Mouse (Mus musculus): Measurements from ENCODE around the gene Atp10a. TPM values are rescaled to one million over a fixed set of nuclear protein-coding genes. Genes with fewer than 3 reads are reported as not detected.

The Atp10a gene
- polyA plus RNA-seq, 1 experiment from 2014 or later: 5.0 TPM

DNA sequence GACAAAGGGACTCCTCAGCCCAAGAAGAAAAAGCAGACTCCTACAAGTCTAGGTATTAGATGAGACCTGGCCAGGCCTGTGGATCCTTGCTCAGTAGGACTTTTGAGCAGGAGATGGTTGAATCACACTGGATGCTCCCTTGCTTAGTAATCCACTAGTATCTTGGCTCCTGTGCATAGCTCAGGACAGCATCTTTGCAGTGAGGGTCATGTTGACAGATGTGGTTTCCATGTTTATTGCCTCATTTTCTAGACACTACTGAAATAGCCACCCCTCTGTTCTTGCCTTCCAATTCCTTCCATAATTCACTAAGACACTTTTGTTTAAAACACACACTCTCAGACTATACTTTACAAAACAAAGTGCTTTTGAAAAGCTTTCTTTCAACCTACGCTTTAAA is 98.1 kb downstream of the Atp10a start:
- no peaks in the 10 kb centered on the region for H3K4me1 ChIP-seq (ENCODE audit: control insufficient read depth, insufficient read depth, low read length)
- DNase-seq (ENCODE audit: low spot score) (no peak), ATAC-seq (ENCODE audit: low read depth) (no peak)
- no peak overlapping the region for H3K4me3 ChIP-seq (ENCODE audit: low read depth, low read length)
- H3K27me3 ChIP-seq (replicated peaks; ENCODE audit: control insufficient read depth, insufficient read depth, low read length): no peaks in the 10 kb centered on the region
- no peaks in the 10 kb centered on the region for H3K36me3 ChIP-seq (ENCODE audit: control insufficient read depth, insufficient read depth, low read length)
- no peak overlapping the region for H3K27ac ChIP-seq (replicated peaks; ENCODE audit: low read depth, low read length)
- no peak overlapping the region for H3K4me2 ChIP-seq (ENCODE audit: low read depth, low read length)
- H3K9ac ChIP-seq (ENCODE audit: low read depth, low read length): no peak overlapping the region
- 94% methylated on average over 1 of the region's 1 CpGs for WGBS
- H3K9me3 ChIP-seq (ENCODE audit: control insufficient read depth, low read length): no peaks in the 10 kb centered on the region

DNA sequence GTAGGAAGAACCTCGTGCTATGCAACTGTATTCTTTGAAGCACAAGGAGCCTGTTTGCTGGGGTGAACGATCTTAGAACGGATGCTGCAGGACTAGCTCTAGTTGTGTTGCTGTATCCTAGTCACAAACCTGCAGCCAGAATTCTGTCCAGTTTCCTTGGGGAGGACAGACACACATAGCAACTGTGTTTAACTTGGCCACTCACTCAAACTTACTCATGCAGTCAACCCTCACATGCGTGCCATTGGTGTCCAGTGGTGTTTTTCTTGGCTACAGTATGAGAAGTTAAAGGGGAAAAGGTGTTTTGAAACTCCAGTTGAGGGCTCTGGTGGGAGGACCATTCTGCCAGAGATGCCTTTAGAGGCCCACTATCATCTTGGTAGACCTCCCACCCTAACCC is 98.6 kb downstream of the Atp10a start:
- H3K4me1 ChIP-seq (ENCODE audit: control insufficient read depth, insufficient read depth, low read length): no peaks in the 10 kb centered on the region
- no peak for ATAC-seq (ENCODE audit: low read depth)
- WGBS: 78% methylated on average over 4 of the region's 4 CpGs
- no peak overlapping the region for H3K9ac ChIP-seq (ENCODE audit: low read depth, low read length)
- H3K9me3 ChIP-seq (ENCODE audit: control insufficient read depth, low read length): no peaks in the 10 kb centered on the region
- no peaks in the 10 kb centered on the region for H3K36me3 ChIP-seq (ENCODE audit: control insufficient read depth, insufficient read depth, low read length)
- no peak overlapping the region for H3K4me2 ChIP-seq (ENCODE audit: low read depth, low read length)
- no peaks in the 10 kb centered on the region for H3K27me3 ChIP-seq (replicated peaks; ENCODE audit: control insufficient read depth, insufficient read depth, low read length)
- no peak overlapping the region for H3K4me3 ChIP-seq (ENCODE audit: low read depth, low read length)
- no peak overlapping the region for H3K27ac ChIP-seq (replicated peaks; ENCODE audit: low read depth, low read length)
- DNase-seq (ENCODE audit: low spot score): no peak

DNA sequence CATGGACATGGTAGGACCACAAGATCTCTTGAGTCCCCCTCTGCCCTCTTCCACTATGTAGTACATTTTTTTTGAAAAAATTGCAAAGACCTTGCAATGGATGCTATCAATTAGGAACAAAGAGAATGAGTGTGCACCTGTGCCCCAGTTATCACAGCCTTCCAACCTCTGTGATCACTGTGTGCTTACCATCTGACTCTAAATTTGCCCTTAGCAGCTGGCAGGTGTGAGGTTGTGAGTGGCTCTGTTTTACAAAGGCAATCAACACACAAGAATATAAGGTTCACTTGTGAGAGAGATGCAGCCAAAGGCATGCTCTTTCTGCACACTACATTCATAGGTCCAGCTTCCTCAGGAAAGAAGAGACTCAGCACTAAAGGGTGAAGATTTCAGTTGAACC is 99.1 kb downstream of the Atp10a start:
- DNase-seq (ENCODE audit: low spot score) (no peak), ATAC-seq (ENCODE audit: low read depth) (no peak)
- no peaks in the 10 kb centered on the region for H3K27me3 ChIP-seq (replicated peaks; ENCODE audit: control insufficient read depth, insufficient read depth, low read length)
- no peak overlapping the region for H3K4me2 ChIP-seq (ENCODE audit: low read depth, low read length)
- H3K27ac ChIP-seq (replicated peaks; ENCODE audit: low read depth, low read length): no peak overlapping the region
- no peaks in the 10 kb centered on the region for H3K4me1 ChIP-seq (ENCODE audit: control insufficient read depth, insufficient read depth, low read length)
- H3K36me3 ChIP-seq (ENCODE audit: control insufficient read depth, insufficient read depth, low read length): no peaks in the 10 kb centered on the region
- H3K9me3 ChIP-seq (ENCODE audit: control insufficient read depth, low read length): no peaks in the 10 kb centered on the region
- H3K4me3 ChIP-seq (ENCODE audit: low read depth, low read length): no peak overlapping the region
- H3K9ac ChIP-seq (ENCODE audit: low read depth, low read length): no peak overlapping the region

DNA sequence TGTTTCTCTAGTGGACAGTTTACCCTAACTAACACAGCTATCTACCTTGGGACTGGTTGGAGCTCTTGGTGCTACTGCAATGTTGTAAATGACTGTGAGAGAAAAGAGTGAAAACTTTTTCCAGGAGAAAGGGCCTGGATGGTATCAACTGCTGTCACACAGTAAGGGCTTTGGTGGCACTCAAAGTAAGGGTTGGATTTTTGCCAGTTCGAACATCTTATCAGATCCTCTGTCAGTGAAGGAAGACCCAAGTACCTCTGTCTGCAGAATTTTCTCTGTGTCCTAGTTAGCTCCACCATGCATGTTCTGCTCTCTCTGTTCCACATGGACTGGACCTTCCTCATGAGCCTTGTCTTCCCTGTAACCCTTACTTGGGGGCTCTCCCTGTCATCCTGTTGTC is 99.9 kb downstream of the Atp10a start:
- WGBS: 79% methylated on average over 1 of the region's 1 CpGs
- H3K4me2 ChIP-seq (ENCODE audit: low read depth, low read length): no peak overlapping the region

DNA sequence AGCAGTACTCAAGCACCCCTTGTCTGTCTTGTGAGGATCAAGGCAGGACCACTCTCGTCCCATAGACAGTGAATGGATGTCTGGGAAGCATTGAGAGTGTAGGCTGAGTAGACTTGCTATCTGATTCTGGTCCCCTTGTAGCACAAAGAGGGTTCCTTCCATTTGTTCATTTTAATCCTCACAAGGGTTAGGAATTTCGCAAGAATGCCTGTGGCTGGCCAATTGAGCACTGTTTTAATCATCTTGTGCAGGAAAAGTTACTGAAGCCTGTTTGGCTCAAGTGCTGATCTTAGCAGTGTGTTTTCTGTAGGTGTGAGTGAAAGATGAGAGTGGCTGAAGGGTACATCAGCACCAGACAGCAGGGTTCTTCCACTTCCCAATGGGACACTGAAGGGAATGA is 101.4 kb downstream of the Atp10a start:
- WGBS: 82% methylated on average over 2 of the region's 2 CpGs
- no peak for DNase-seq (ENCODE audit: low spot score)

More for the DNA sequence above, 99.9 kb downstream of the Atp10a start:
- Histone ChIP-seq H3K4me1 (ENCODE audit: control insufficient read depth, insufficient read depth, low read length) (no peaks in the 10 kb centered on the region), H3K9me3 (ENCODE audit: control insufficient read depth, low read length) (no peaks in the 10 kb centered on the region), H3K27ac (replicated peaks; ENCODE audit: low read depth, low read length) (no peak overlapping the region), H3K9ac (ENCODE audit: low read depth, low read length) (no peak overlapping the region), H3K36me3 (ENCODE audit: control insufficient read depth, insufficient read depth, low read length) (no peaks in the 10 kb centered on the region), H3K4me3 (ENCODE audit: low read depth, low read length) (no peak overlapping the region), H3K27me3 (replicated peaks; ENCODE audit: control insufficient read depth, insufficient read depth, low read length) (no peaks in the 10 kb centered on the region)
- no peak for ATAC-seq (ENCODE audit: low read depth)
- no peak for DNase-seq (ENCODE audit: low spot score)

DNA sequence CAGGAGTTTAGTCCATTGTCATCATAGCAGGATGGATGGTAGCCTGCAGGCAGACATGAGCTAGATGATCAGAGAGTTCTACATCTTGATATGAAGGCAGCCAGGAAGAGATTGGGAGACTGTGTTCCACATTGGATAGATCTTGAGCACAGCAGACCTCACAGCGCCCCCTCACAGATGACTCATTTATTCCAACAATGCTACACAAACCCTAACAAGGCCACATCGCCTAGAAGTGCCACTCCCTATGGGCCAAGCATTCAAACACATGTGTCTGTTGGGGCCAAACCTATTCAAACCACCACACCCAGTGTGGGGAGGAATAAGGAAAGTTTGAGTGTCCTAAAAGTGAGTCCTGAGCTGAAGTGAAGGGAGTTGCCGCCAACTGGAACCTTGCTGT is 102.4 kb downstream of the Atp10a start:
- no peak overlapping the region for H3K9ac ChIP-seq (ENCODE audit: low read depth, low read length)
- no peak overlapping the region for H3K27ac ChIP-seq (replicated peaks; ENCODE audit: low read depth, low read length)
- ATAC-seq (ENCODE audit: low read depth) (no peak), DNase-seq (ENCODE audit: low spot score) (no peak)
- H3K9me3 ChIP-seq (ENCODE audit: control insufficient read depth, low read length): no peaks in the 10 kb centered on the region
- H3K36me3 ChIP-seq (ENCODE audit: control insufficient read depth, insufficient read depth, low read length): no peaks in the 10 kb centered on the region
- WGBS: 66% methylated on average over 3 of the region's 3 CpGs
- no peak overlapping the region for H3K4me3 ChIP-seq (ENCODE audit: low read depth, low read length)
- no peaks in the 10 kb centered on the region for H3K4me1 ChIP-seq (ENCODE audit: control insufficient read depth, insufficient read depth, low read length)
- H3K27me3 ChIP-seq (replicated peaks; ENCODE audit: control insufficient read depth, insufficient read depth, low read length): no peaks in the 10 kb centered on the region
- H3K4me2 ChIP-seq (ENCODE audit: low read depth, low read length): no peak overlapping the region

More for the DNA sequence above, 101.4 kb downstream of the Atp10a start:
- Histone ChIP-seq H3K9ac (ENCODE audit: low read depth, low read length) (no peak overlapping the region), H3K27me3 (replicated peaks; ENCODE audit: control insufficient read depth, insufficient read depth, low read length) (no peaks in the 10 kb centered on the region), H3K36me3 (ENCODE audit: control insufficient read depth, insufficient read depth, low read length) (no peaks in the 10 kb centered on the region), H3K27ac (replicated peaks; ENCODE audit: low read depth, low read length) (no peak overlapping the region), H3K4me3 (ENCODE audit: low read depth, low read length) (no peak overlapping the region), H3K4me2 (ENCODE audit: low read depth, low read length) (no peak overlapping the region), H3K9me3 (ENCODE audit: control insufficient read depth, low read length) (no peaks in the 10 kb centered on the region), H3K4me1 (ENCODE audit: control insufficient read depth, insufficient read depth, low read length) (no peaks in the 10 kb centered on the region)
- no peak for ATAC-seq (ENCODE audit: low read depth)

DNA sequence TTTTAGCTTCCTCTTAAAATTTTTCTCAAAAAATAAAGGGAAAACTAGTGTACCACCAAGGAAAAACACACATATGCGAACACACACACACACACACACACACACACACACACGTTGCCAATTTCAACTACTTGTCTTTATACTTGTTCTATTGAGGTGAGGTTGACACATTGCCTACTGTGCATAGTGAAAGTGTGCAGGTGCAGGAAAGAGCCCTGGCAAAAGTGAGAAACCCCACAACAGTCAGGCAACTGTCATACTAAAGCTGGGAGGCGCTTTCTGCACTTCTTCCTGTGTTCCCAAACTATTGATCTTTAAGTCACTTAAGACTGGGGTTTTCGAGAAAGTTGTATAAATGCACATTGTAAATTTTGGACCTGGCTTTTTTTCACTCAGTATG is 103.3 kb downstream of the Atp10a start:
- H3K4me1 ChIP-seq (ENCODE audit: control insufficient read depth, insufficient read depth, low read length): no peaks in the 10 kb centered on the region
- no peak overlapping the region for H3K4me3 ChIP-seq (ENCODE audit: low read depth, low read length)
- H3K9ac ChIP-seq (ENCODE audit: low read depth, low read length): no peak overlapping the region
- ATAC-seq (ENCODE audit: low read depth) (no peak), DNase-seq (ENCODE audit: low spot score) (no peak)
- no peaks in the 10 kb centered on the region for H3K27me3 ChIP-seq (replicated peaks; ENCODE audit: control insufficient read depth, insufficient read depth, low read length)
- no peak overlapping the region for H3K4me2 ChIP-seq (ENCODE audit: low read depth, low read length)
- H3K27ac ChIP-seq (replicated peaks; ENCODE audit: low read depth, low read length): no peak overlapping the region
- H3K36me3 ChIP-seq (ENCODE audit: control insufficient read depth, insufficient read depth, low read length): no peaks in the 10 kb centered on the region
- 89% methylated on average over 4 of the region's 4 CpGs for WGBS
- no peaks in the 10 kb centered on the region for H3K9me3 ChIP-seq (ENCODE audit: control insufficient read depth, low read length)

DNA sequence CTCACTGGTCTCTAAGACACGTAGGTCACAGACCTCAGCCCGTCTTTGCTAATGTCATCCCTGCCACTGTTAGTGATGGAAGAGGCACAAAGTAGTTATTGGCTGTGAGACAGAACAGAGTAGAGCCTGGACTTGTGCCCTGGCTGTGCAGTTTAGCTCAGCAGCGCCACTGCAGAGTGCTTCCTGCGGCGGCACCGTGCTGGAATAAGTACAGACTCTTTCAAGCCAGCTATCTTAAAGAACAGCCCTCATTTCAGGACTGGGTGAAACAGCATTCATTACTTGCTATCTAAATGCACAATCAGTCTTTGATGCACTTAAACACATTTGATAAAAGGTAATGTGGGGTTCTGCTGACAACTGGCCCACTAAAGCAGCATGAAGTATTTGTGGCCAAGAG is 111.3 kb downstream of the Atp10a start:
- Histone ChIP-seq H3K4me3 (ENCODE audit: low read depth, low read length) (no peak overlapping the region), H3K27me3 (replicated peaks; ENCODE audit: control insufficient read depth, insufficient read depth, low read length) (no peaks in the 10 kb centered on the region), H3K27ac (replicated peaks; ENCODE audit: low read depth, low read length) (no peak overlapping the region), H3K9me3 (ENCODE audit: control insufficient read depth, low read length) (no peaks in the 10 kb centered on the region), H3K9ac (ENCODE audit: low read depth, low read length) (no peak overlapping the region), H3K4me2 (ENCODE audit: low read depth, low read length) (no peak overlapping the region), H3K4me1 (ENCODE audit: control insufficient read depth, insufficient read depth, low read length) (no peaks in the 10 kb centered on the region), H3K36me3 (ENCODE audit: control insufficient read depth, insufficient read depth, low read length) (no peaks in the 10 kb centered on the region)
- ATAC-seq (ENCODE audit: low read depth): no peak
- WGBS: 81% methylated on average over 6 of the region's 6 CpGs
- no peak for DNase-seq (ENCODE audit: low spot score)

DNA sequence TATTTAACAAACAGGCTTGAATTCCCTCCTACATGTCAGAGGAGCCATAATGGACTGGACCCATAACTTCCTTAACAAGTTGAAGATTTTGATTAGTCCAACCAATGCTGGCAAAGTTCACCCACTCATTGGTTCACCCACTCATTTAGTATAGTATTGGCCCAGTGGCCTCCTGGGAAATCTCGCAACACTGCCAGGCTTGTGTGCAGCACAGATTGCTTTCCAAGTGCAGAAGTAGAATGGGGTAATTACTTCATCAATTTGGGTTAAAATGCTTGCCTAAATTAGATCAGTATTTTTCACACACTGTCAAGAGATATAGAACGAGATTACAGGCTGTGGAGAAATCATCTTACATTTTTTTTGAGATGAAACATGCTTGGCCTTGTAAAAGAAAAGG is 112.3 kb downstream of the Atp10a start:
- no peaks in the 10 kb centered on the region for H3K4me1 ChIP-seq (ENCODE audit: control insufficient read depth, insufficient read depth, low read length)
- ATAC-seq (ENCODE audit: low read depth) (no peak), DNase-seq (ENCODE audit: low spot score) (no peak)
- H3K27me3 ChIP-seq (replicated peaks; ENCODE audit: control insufficient read depth, insufficient read depth, low read length): no peaks in the 10 kb centered on the region
- no peak overlapping the region for H3K4me3 ChIP-seq (ENCODE audit: low read depth, low read length)
- no peak overlapping the region for H3K4me2 ChIP-seq (ENCODE audit: low read depth, low read length)
- H3K27ac ChIP-seq (replicated peaks; ENCODE audit: low read depth, low read length): no peak overlapping the region
- no peaks in the 10 kb centered on the region for H3K9me3 ChIP-seq (ENCODE audit: control insufficient read depth, low read length)
- no peak overlapping the region for H3K9ac ChIP-seq (ENCODE audit: low read depth, low read length)
- WGBS: 74% methylated on average over 2 of the region's 2 CpGs
- H3K36me3 ChIP-seq (ENCODE audit: control insufficient read depth, insufficient read depth, low read length): no peaks in the 10 kb centered on the region

All from embryonic facial prominence, embryonic 14.5 days (tissue).